ENCODE assay signal across 15 mouse cellular contexts in the genomic region with DNA sequence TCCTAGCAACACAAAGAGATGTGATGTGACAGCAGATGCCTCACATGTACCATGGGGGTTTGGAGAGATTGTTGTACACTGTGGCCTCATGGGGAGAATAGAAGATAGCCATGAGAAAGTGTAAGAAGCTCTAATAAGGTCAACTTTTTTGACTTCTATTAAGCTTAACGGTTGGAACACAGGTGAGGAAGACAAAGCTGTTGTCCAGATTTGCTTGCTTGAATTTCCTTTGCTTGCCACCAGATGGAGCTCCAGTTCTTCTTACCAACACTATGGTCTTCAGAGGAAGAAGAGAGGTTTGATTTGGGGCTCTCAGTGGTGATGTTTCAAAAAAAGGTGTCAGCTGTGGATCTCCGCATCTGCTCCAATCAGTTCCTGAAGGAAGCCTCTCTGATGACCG. TPM values are rescaled to one million over a fixed set of nuclear protein-coding genes. Genes with fewer than 3 reads are reported as not detected.
DNase-seq lines count a peak whose midpoint lies in the region; ATAC-seq and TF ChIP-seq lines count a peak whose summit lies in the region.
"Not testable (repeated sequence)": the region's sequence is repeated elsewhere in the genome, so short reads cannot be mapped to it uniquely, and the experiment has no call there.
"Had no signal": no experiment of that assay in that cellular context is flagged by ENCODE, and none has a peak within 500 bp of the region (broad histone marks: within the 10 kb centered on the region; RNA-seq: fewer than 3 reads in every experiment).

No protein-coding gene starts in this region.

- not testable (repeated sequence) for H3K27me3 ChIP-seq in hindbrain, postnatal 0 days (ENCODE audit: insufficient read depth, low read length)

- ATAC-seq in frontal cortex, adult (ENCODE audit: low TSS enrichment) = peak; percentile 88
- ATAC-seq in hindbrain, postnatal 0 days = peak; percentile 64
- ATAC-seq in megakaryocyte progenitor cell, adult 5-6 weeks (replicated peaks; ENCODE audit: poor library complexity) = peak; percentile 91
- peak; percentile 90 for ATAC-seq in neutrophil, adult 5-6 weeks (ENCODE audit: extremely low read depth, insufficient number of reproducible peaks, low FRiP score, poor library complexity, severe bottlenecking)

- not testable (repeated sequence) for H3K27ac ChIP-seq in hindbrain, postnatal 0 days

- peak; percentile 69 for TF ChIP-seq CTCF in hindbrain, postnatal 0 days (IDR thresholded peaks at IDR 0.05; ENCODE audit: low read depth)

- not testable (repeated sequence) for H3K4me2 ChIP-seq in hindbrain, postnatal 0 days (ENCODE audit: low read depth, low read length)

- peak; percentile 17 for DNase-seq in R1 (ENCODE audit: low read depth, low spot score)
- peak; percentile 18 to 34 for DNase-seq in cerebellum, postnatal 14 days
- DNase-seq in hindbrain, postnatal 0 days (ENCODE audit: low spot score) = peak; percentile 6
- DNase-seq in layer of hippocampus, postnatal 14 days (ENCODE audit: low spot score in 2 of 2) = peak; percentile 12 to 22

- H3K4me1 ChIP-seq in hindbrain, postnatal 0 days (ENCODE audit: insufficient read depth, low read length) = not testable (repeated sequence)

- WGBS in hindbrain, postnatal 0 days = 43% methylated on average over 3 of the region's 3 CpGs

- not testable (repeated sequence) for H3K9me3 ChIP-seq in hindbrain, postnatal 0 days (ENCODE audit: low read length)

- H3K9ac ChIP-seq in hindbrain, postnatal 0 days (replicated peaks; ENCODE audit: low read length) = not testable (repeated sequence)

- not testable (repeated sequence) for H3K36me3 ChIP-seq in hindbrain, postnatal 0 days (ENCODE audit: insufficient read depth, low read length)

- not testable (repeated sequence) for H3K4me3 ChIP-seq in hindbrain, postnatal 0 days (ENCODE audit: low read length)

RNA-seq across cellular contexts. Expression of a gene that starts 35.0 kb away (rescaled TPM):
- not detected in 2 replicates for total RNA-seq in hindbrain, postnatal 0 days (2014; rRNA removed)
- polyA plus RNA-seq in hindbrain, postnatal 0 days (2015; fragmentation: Nextera tagmentation; extraction: Ambion mirVana) = not detected in 2 replicates
- total RNA-seq in layer of hippocampus, postnatal 14 days (2021) = not detected
- total RNA-seq in megakaryocyte progenitor cell, adult 5-6 weeks (2015) = not detected in 2 replicates
- total RNA-seq in megakaryocyte progenitor cell, adult 5-6 weeks (2017) = not detected in 2 replicates
- not detected in 2 replicates for total RNA-seq in neutrophil, adult 5-6 weeks (2017)
- total RNA-seq: adrenal gland, adult 2 months; ES-E14; gastrocnemius, postnatal 36 days; heart, postnatal 10 days had no signal
- polyA plus RNA-seq: adrenal gland, adult 2 months; erythroblast, embryonic 14.5 days; kidney, embryonic 15.5 days; limb, embryonic 10.5 days; lung, embryonic 15.5 days had no signal

RNA-seq across cellular contexts. Expression of a gene that starts 35.0 kb away (rescaled TPM):
- total RNA-seq in hindbrain, postnatal 0 days (2014; rRNA removed) = not detected in 2 replicates
- polyA plus RNA-seq in hindbrain, postnatal 0 days (2015; fragmentation: Nextera tagmentation; extraction: Ambion mirVana) = not detected in 2 replicates
- total RNA-seq in layer of hippocampus, postnatal 14 days (2021) = not detected
- total RNA-seq in megakaryocyte progenitor cell, adult 5-6 weeks (2015) = not detected in 2 replicates
- total RNA-seq in megakaryocyte progenitor cell, adult 5-6 weeks (2017) = not detected in 2 replicates
- total RNA-seq in neutrophil, adult 5-6 weeks (2017) = not detected in 2 replicates
- total RNA-seq: adrenal gland, adult 2 months; ES-E14; gastrocnemius, postnatal 36 days; heart, postnatal 10 days had no signal
- polyA plus RNA-seq: adrenal gland, adult 2 months; erythroblast, embryonic 14.5 days; kidney, embryonic 15.5 days; limb, embryonic 10.5 days; lung, embryonic 15.5 days had no signal
